15 mouse cellular contexts compared by ENCODE assay signal in the genomic region with DNA sequence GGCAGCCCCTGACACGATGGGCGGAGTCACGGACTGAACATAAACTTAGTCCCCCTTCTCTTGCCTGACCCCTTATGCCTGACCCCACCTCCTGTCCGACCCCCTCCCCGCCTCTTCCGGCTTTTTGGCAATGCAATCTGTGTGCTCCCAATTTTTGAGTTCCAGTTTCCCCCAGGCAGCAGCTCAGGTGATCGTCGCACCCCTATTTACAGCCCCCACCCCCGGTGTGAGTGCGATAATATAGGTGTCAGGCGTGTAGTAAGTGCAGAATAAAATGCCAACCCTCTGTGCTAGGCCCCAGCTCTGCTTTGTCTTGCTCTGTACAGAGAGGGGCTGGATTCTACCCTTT. TPM values are rescaled to one million over a fixed set of nuclear protein-coding genes. Genes with fewer than 3 reads are reported as not detected.
DNase-seq lines count a peak whose midpoint lies in the region; ATAC-seq and TF ChIP-seq lines count a peak whose summit lies in the region.
"Had no signal": no experiment of that assay in that cellular context is flagged by ENCODE, and none has a peak within 500 bp of the region (broad histone marks: within the 10 kb centered on the region; RNA-seq: fewer than 3 reads in every experiment).

No protein-coding gene starts in this region.

- H3K27me3 ChIP-seq in embryonic facial prominence, embryonic 13.5 days: peaks cover 4% of the 10 kb centered on the region; the same call in 1 of the 2 replicates
- H3K27me3 ChIP-seq in embryonic facial prominence, embryonic 10.5 days (replicated peaks; ENCODE audit: low read depth, poor library complexity, severe bottlenecking): peaks cover 17% of the 10 kb centered on the region; the same call in 1 of the 2 replicates
- H3K27me3 ChIP-seq in hindbrain, embryonic 10.5 days (ENCODE audit: insufficient read depth, poor library complexity, severe bottlenecking): peaks cover 14% of the 10 kb centered on the region
- peaks cover 11% of the 10 kb centered on the region; the same call in 1 of the 2 replicates for H3K27me3 ChIP-seq in hindbrain, embryonic 13.5 days
- no peaks in the 10 kb centered on the region for H3K27me3 ChIP-seq in lung, embryonic 14.5 days (ENCODE audit: insufficient read depth, low read length)
- H3K27me3 ChIP-seq in testis, adult 2 months (ENCODE audit: control insufficient read depth, insufficient read depth, low read length): no peaks in the 10 kb centered on the region
- H3K27me3 ChIP-seq: embryonic facial prominence, embryonic 12.5 days; embryonic facial prominence, embryonic 15.5 days had no signal

- TF ChIP-seq POLR2A in testis, adult 2 months (IDR thresholded peaks at IDR 0.05; ENCODE audit: control insufficient read depth, low read depth, low read length): no peak

- no peaks in the 10 kb centered on the region for H3K36me3 ChIP-seq in embryonic facial prominence, embryonic 13.5 days
- H3K36me3 ChIP-seq in embryonic facial prominence, embryonic 10.5 days (replicated peaks): no peaks in the 10 kb centered on the region
- H3K36me3 ChIP-seq in hindbrain, embryonic 10.5 days: no peaks in the 10 kb centered on the region
- H3K36me3 ChIP-seq in hindbrain, embryonic 13.5 days: no peaks in the 10 kb centered on the region
- no peaks in the 10 kb centered on the region for H3K36me3 ChIP-seq in lung, embryonic 14.5 days (ENCODE audit: insufficient read depth)
- H3K36me3 ChIP-seq in testis, adult 2 months (ENCODE audit: control insufficient read depth, insufficient read depth, low read length): no peaks in the 10 kb centered on the region
- H3K36me3 ChIP-seq: embryonic facial prominence, embryonic 12.5 days; embryonic facial prominence, embryonic 15.5 days; forebrain, embryonic 10.5 days; forebrain, embryonic 12.5 days had no signal

- peaks cover 8% of the 10 kb centered on the region for H3K9me3 ChIP-seq in embryonic facial prominence, embryonic 13.5 days
- peaks cover 2% of the 10 kb centered on the region; the same call in 1 of the 2 replicates for H3K9me3 ChIP-seq in embryonic facial prominence, embryonic 10.5 days
- H3K9me3 ChIP-seq in hindbrain, embryonic 10.5 days: peaks cover 5% of the 10 kb centered on the region; the same call in 1 of the 2 replicates
- peaks cover 10% of the 10 kb centered on the region for H3K9me3 ChIP-seq in hindbrain, embryonic 13.5 days
- H3K9me3 ChIP-seq in lung, embryonic 14.5 days (ENCODE audit: low read depth, low read length): no peaks in the 10 kb centered on the region
- H3K9me3 ChIP-seq: embryonic facial prominence, embryonic 12.5 days; embryonic facial prominence, embryonic 15.5 days had no signal

- no peak for DNase-seq in embryonic facial prominence, embryonic 10.5 days (ENCODE audit: low spot score)
- DNase-seq in hindbrain, embryonic 10.5 days (ENCODE audit: low spot score): no peak
- DNase-seq in lung, embryonic 14.5 days: no peak
- no peak for DNase-seq in lung, postnatal 10 days
- DNase-seq in testis, postnatal 14 days (ENCODE audit: low spot score): no peak

- no peak overlapping the region for H3K4me2 ChIP-seq in embryonic facial prominence, embryonic 13.5 days
- H3K4me2 ChIP-seq in hindbrain, embryonic 13.5 days: no peak overlapping the region
- no peak overlapping the region for H3K4me2 ChIP-seq in lung, embryonic 14.5 days
- H3K4me2 ChIP-seq: forebrain, embryonic 12.5 days had no signal

- 52% methylated on average over 11 of the region's 11 CpGs for WGBS in embryonic facial prominence, embryonic 13.5 days
- 47% methylated on average over 11 of the region's 11 CpGs for WGBS in embryonic facial prominence, embryonic 10.5 days
- 54% methylated on average over 11 of the region's 11 CpGs for WGBS in hindbrain, embryonic 10.5 days
- WGBS in hindbrain, embryonic 13.5 days: 55% methylated on average over 11 of the region's 11 CpGs
- WGBS in lung, embryonic 14.5 days: 48% methylated on average over 11 of the region's 11 CpGs

- H3K4me3 ChIP-seq in embryonic facial prominence, embryonic 13.5 days: no peak overlapping the region
- no peak overlapping the region for H3K4me3 ChIP-seq in embryonic facial prominence, embryonic 10.5 days
- no peak overlapping the region for H3K4me3 ChIP-seq in hindbrain, embryonic 10.5 days
- H3K4me3 ChIP-seq in hindbrain, embryonic 13.5 days: no peak overlapping the region
- H3K4me3 ChIP-seq in lung, embryonic 14.5 days (ENCODE audit: low read depth, low read length): no peak overlapping the region
- peak overlapping the region; percentile 63 for H3K4me3 ChIP-seq in testis, adult 2 months (ENCODE audit: control insufficient read depth, low read depth, low read length)
- H3K4me3 ChIP-seq: embryonic facial prominence, embryonic 12.5 days; embryonic facial prominence, embryonic 15.5 days; erythroblast, embryonic 14.5 days; forebrain, embryonic 12.5 days had no signal

- no peak for TF ChIP-seq CTCF in lung, embryonic 14.5 days (IDR thresholded peaks at IDR 0.05; ENCODE audit: low read depth)
- no peak for TF ChIP-seq CTCF in testis, adult 2 months (IDR thresholded peaks at IDR 0.05; ENCODE audit: control insufficient read depth, insufficient read depth, insufficient replicate concordance, low read depth, low read length)

- no peak overlapping the region for H3K9ac ChIP-seq in embryonic facial prominence, embryonic 13.5 days
- H3K9ac ChIP-seq in hindbrain, embryonic 13.5 days: no peak overlapping the region
- H3K9ac ChIP-seq in lung, embryonic 14.5 days: no peak overlapping the region
- H3K9ac ChIP-seq: embryonic facial prominence, embryonic 12.5 days; embryonic facial prominence, embryonic 15.5 days; forebrain, embryonic 12.5 days had no signal

- peaks cover 8% of the 10 kb centered on the region for H3K4me1 ChIP-seq in embryonic facial prominence, embryonic 13.5 days
- peaks cover 25% of the 10 kb centered on the region for H3K4me1 ChIP-seq in embryonic facial prominence, embryonic 10.5 days
- peaks cover 24% of the 10 kb centered on the region for H3K4me1 ChIP-seq in hindbrain, embryonic 10.5 days (replicated peaks)
- H3K4me1 ChIP-seq in hindbrain, embryonic 13.5 days (replicated peaks): 0 out of 2 replicates have a peak, but pooled peaks cover 4% of the 10 kb centered on the region
- no peaks in the 10 kb centered on the region for H3K4me1 ChIP-seq in lung, embryonic 14.5 days (ENCODE audit: insufficient read depth)
- peaks cover 31% of the 10 kb centered on the region for H3K4me1 ChIP-seq in testis, adult 2 months (ENCODE audit: control insufficient read depth, insufficient read depth, low read length)

- H3K27ac ChIP-seq in embryonic facial prominence, embryonic 13.5 days: no peak overlapping the region
- no peak overlapping the region for H3K27ac ChIP-seq in embryonic facial prominence, embryonic 10.5 days (replicated peaks)
- 0 out of 2 replicates have a peak overlapping the region, but pooled peaks have one; percentile 53 for H3K27ac ChIP-seq in hindbrain, embryonic 10.5 days
- no peak overlapping the region for H3K27ac ChIP-seq in hindbrain, embryonic 13.5 days
- H3K27ac ChIP-seq in lung, embryonic 14.5 days (ENCODE audit: low read depth): no peak overlapping the region
- H3K27ac ChIP-seq in testis, adult 2 months (ENCODE audit: control insufficient read depth, insufficient read depth, low read depth, low read length): no peak overlapping the region
- H3K27ac ChIP-seq: embryonic facial prominence, embryonic 12.5 days; embryonic facial prominence, embryonic 15.5 days; forebrain, embryonic 10.5 days; forebrain, embryonic 12.5 days had no signal

- ATAC-seq in embryonic facial prominence, embryonic 13.5 days (ENCODE audit: insufficient number of reproducible peaks, insufficient read depth, low FRiP score, low TSS enrichment, low read depth): 0 out of 2 replicates have a peak, but pooled peaks have one; percentile 11
- no peak for ATAC-seq in hindbrain, embryonic 13.5 days (ENCODE audit: low FRiP score)
- ATAC-seq in lung, embryonic 14.5 days (ENCODE audit: insufficient read depth): 0 out of 2 replicates have a peak, but pooled peaks have one; percentile 30
- ATAC-seq: forebrain, embryonic 16.5 days had no signal

RNA-seq across cellular contexts. Expression of a gene that starts 14.7 kb away (rescaled TPM):
- 109 and 141 TPM in 2 replicates for polyA plus RNA-seq in embryonic facial prominence, embryonic 13.5 days (2015; fragmentation: Nextera tagmentation; extraction: Ambion mirVana)
- 72.7 and 83.3 TPM in 2 replicates for polyA plus RNA-seq in embryonic facial prominence, embryonic 10.5 days (2016; fragmentation: Nextera tagmentation; extraction: Ambion mirVana)
- polyA plus RNA-seq in hindbrain, embryonic 10.5 days (2016; fragmentation: Nextera tagmentation; extraction: Ambion mirVana): 34.4 and 46.0 TPM in 2 replicates
- polyA plus RNA-seq in hindbrain, embryonic 13.5 days (2015; fragmentation: Nextera tagmentation; extraction: Ambion mirVana): 8.7 and 10.4 TPM in 2 replicates
- 23.0 and 23.6 TPM in 2 replicates for polyA plus RNA-seq in lung, embryonic 14.5 days (2014; fragmentation: Nextera tagmentation; extraction: Ambion mirVana)
- 0.38 and 0.59 TPM in 2 replicates for polyA plus RNA-seq in testis, adult 2 months (2012; rRNA removed)
- polyA plus RNA-seq: CD4-positive, CD25-positive, alpha-beta regulatory T cell, adult 4 months had no signal

RNA-seq across cellular contexts. Expression of a gene that starts 17.4 kb away (rescaled TPM):
- polyA plus RNA-seq in embryonic facial prominence, embryonic 13.5 days (2015; fragmentation: Nextera tagmentation; extraction: Ambion mirVana): 2.2 and 2.3 TPM in 2 replicates
- 0.58 and 0.83 TPM in 2 replicates for polyA plus RNA-seq in embryonic facial prominence, embryonic 10.5 days (2016; fragmentation: Nextera tagmentation; extraction: Ambion mirVana)
- 1.3 and 1.7 TPM in 2 replicates for polyA plus RNA-seq in hindbrain, embryonic 10.5 days (2016; fragmentation: Nextera tagmentation; extraction: Ambion mirVana)
- 1.7 and 1.9 TPM in 2 replicates for polyA plus RNA-seq in hindbrain, embryonic 13.5 days (2015; fragmentation: Nextera tagmentation; extraction: Ambion mirVana)
- 2.9 and 3.4 TPM in 2 replicates for polyA plus RNA-seq in lung, embryonic 14.5 days (2014; fragmentation: Nextera tagmentation; extraction: Ambion mirVana)
- 11.7 and 12.9 TPM in 2 replicates for polyA plus RNA-seq in testis, adult 2 months (2012; rRNA removed)

RNA-seq across cellular contexts. Expression of a gene that starts 42.5 kb away (rescaled TPM):
- 101 and 106 TPM in 2 replicates for polyA plus RNA-seq in embryonic facial prominence, embryonic 13.5 days (2015; fragmentation: Nextera tagmentation; extraction: Ambion mirVana)
- polyA plus RNA-seq in embryonic facial prominence, embryonic 10.5 days (2016; fragmentation: Nextera tagmentation; extraction: Ambion mirVana): 99.7 and 103 TPM in 2 replicates
- 103 and 116 TPM in 2 replicates for polyA plus RNA-seq in hindbrain, embryonic 10.5 days (2016; fragmentation: Nextera tagmentation; extraction: Ambion mirVana)
- polyA plus RNA-seq in hindbrain, embryonic 13.5 days (2015; fragmentation: Nextera tagmentation; extraction: Ambion mirVana): 91.5 and 93.4 TPM in 2 replicates
- polyA plus RNA-seq in lung, embryonic 14.5 days (2014; fragmentation: Nextera tagmentation; extraction: Ambion mirVana): 112 and 116 TPM in 2 replicates
- 136 and 138 TPM in 2 replicates for polyA plus RNA-seq in testis, adult 2 months (2012; rRNA removed)

RNA-seq across cellular contexts. Expression of a gene that starts 42.7 kb away (rescaled TPM):
- polyA plus RNA-seq in embryonic facial prominence, embryonic 13.5 days (2015; fragmentation: Nextera tagmentation; extraction: Ambion mirVana): 63.6 and 65.7 TPM in 2 replicates
- 79.0 and 80.9 TPM in 2 replicates for polyA plus RNA-seq in embryonic facial prominence, embryonic 10.5 days (2016; fragmentation: Nextera tagmentation; extraction: Ambion mirVana)
- 66.0 and 77.9 TPM in 2 replicates for polyA plus RNA-seq in hindbrain, embryonic 10.5 days (2016; fragmentation: Nextera tagmentation; extraction: Ambion mirVana)
- polyA plus RNA-seq in hindbrain, embryonic 13.5 days (2015; fragmentation: Nextera tagmentation; extraction: Ambion mirVana): 44.0 and 46.0 TPM in 2 replicates
- 53.8 and 63.1 TPM in 2 replicates for polyA plus RNA-seq in lung, embryonic 14.5 days (2014; fragmentation: Nextera tagmentation; extraction: Ambion mirVana)
- 11.5 and 13.8 TPM in 2 replicates for polyA plus RNA-seq in testis, adult 2 months (2012; rRNA removed)
